ENCODE assay signal across 26 mouse cellular contexts in genomic region chr5:125246711-125247110, GRCm38 (mm10).
DNase-seq lines count a peak whose midpoint lies in the region; ATAC-seq and TF ChIP-seq lines count a peak whose summit lies in the region.
"Had no signal": no experiment of that assay in that cellular context is flagged by ENCODE, and none has a peak within 500 bp of the region (broad histone marks: within the 10 kb centered on the region; RNA-seq: fewer than 3 reads in every experiment).

No protein-coding gene starts in this region.

- DNase-seq in hindbrain, embryonic 10.5 days (ENCODE audit: low spot score) = no peak
- DNase-seq in cerebellum, adult 2 months = no peak
- DNase-seq: adrenal gland, postnatal 10 days; adrenal gland, postnatal 36 days; cerebellum, adult 18-20 months; cerebellum, adult 9-11 months; cerebellum, postnatal 25 days; embryo, embryonic 11 days; gastrocnemius, postnatal 25 days; heart, adult 18-20 months; heart, postnatal 14 days had no signal

- no peak overlapping the region for H3K4me2 ChIP-seq in hindbrain, embryonic 13.5 days
- H3K4me2 ChIP-seq in neural tube, embryonic 14.5 days (ENCODE audit: low read depth, low read length) = no peak overlapping the region
- no peak overlapping the region for H3K4me2 ChIP-seq in neural tube, embryonic 15.5 days
- no peak overlapping the region for H3K4me2 ChIP-seq in myocyte (ENCODE audit: low read depth)

- H3K9me3 ChIP-seq in hindbrain, embryonic 13.5 days = no peaks in the 10 kb centered on the region
- 0 out of 2 replicates have a peak, but pooled peaks cover under 1% of the 10 kb centered on the region for H3K9me3 ChIP-seq in hindbrain, embryonic 10.5 days
- no peaks in the 10 kb centered on the region for H3K9me3 ChIP-seq in neural tube, embryonic 14.5 days (ENCODE audit: control insufficient read depth, low read length)
- no peaks in the 10 kb centered on the region for H3K9me3 ChIP-seq in neural tube, embryonic 15.5 days (replicated peaks)
- H3K9me3 ChIP-seq: embryonic facial prominence, embryonic 10.5 days; embryonic facial prominence, embryonic 13.5 days; forebrain, embryonic 15.5 days; heart, embryonic 12.5 days; heart, embryonic 15.5 days had no signal

- TF ChIP-seq CTCF in C2C12 (IDR thresholded peaks at IDR 0.05; ENCODE audit: control insufficient read depth, insufficient read depth, insufficient read length) = no peak
- TF ChIP-seq CTCF in cerebellum, adult 2 months (IDR thresholded peaks at IDR 0.05; ENCODE audit: borderline replicate concordance, insufficient read depth, low read depth, low read length) = no peak

- H3K36me3 ChIP-seq in hindbrain, embryonic 13.5 days = no peaks in the 10 kb centered on the region
- no peaks in the 10 kb centered on the region for H3K36me3 ChIP-seq in hindbrain, embryonic 10.5 days
- no peaks in the 10 kb centered on the region for H3K36me3 ChIP-seq in neural tube, embryonic 14.5 days (ENCODE audit: control insufficient read depth, insufficient read depth, low read length)
- no peaks in the 10 kb centered on the region for H3K36me3 ChIP-seq in neural tube, embryonic 15.5 days
- H3K36me3 ChIP-seq in C2C12 (ENCODE audit: control insufficient read depth, insufficient read depth) = no peaks in the 10 kb centered on the region
- no peaks in the 10 kb centered on the region for H3K36me3 ChIP-seq in myocyte (ENCODE audit: control insufficient read depth, insufficient read depth)
- H3K36me3 ChIP-seq: embryonic facial prominence, embryonic 10.5 days; embryonic facial prominence, embryonic 13.5 days; forebrain, embryonic 12.5 days; forebrain, embryonic 15.5 days; heart, embryonic 12.5 days; heart, embryonic 15.5 days had no signal

- H3K9ac ChIP-seq in hindbrain, embryonic 13.5 days = no peak overlapping the region
- no peak overlapping the region for H3K9ac ChIP-seq in neural tube, embryonic 14.5 days (replicated peaks; ENCODE audit: low read depth, low read length)
- no peak overlapping the region for H3K9ac ChIP-seq in neural tube, embryonic 15.5 days (replicated peaks)
- H3K9ac ChIP-seq: forebrain, embryonic 15.5 days; heart, embryonic 15.5 days had no signal

- H3K79me3 ChIP-seq in C2C12 (ENCODE audit: low read depth) = no peaks in the 10 kb centered on the region

- H3K79me2 ChIP-seq in C2C12 (ENCODE audit: control insufficient read depth, insufficient read depth) (no peaks in the 10 kb centered on the region), myocyte (ENCODE audit: control insufficient read depth, insufficient read depth) (no peaks in the 10 kb centered on the region)

- 0 out of 2 replicates have a peak overlapping the region, but pooled peaks have one; percentile 36 for H3K27ac ChIP-seq in hindbrain, embryonic 13.5 days
- H3K27ac ChIP-seq in hindbrain, embryonic 10.5 days = no peak overlapping the region
- H3K27ac ChIP-seq in neural tube, embryonic 14.5 days (ENCODE audit: low read depth, low read length) = peak overlapping the region; percentile 48; the same call in 1 of the 2 replicates
- no peak overlapping the region for H3K27ac ChIP-seq in neural tube, embryonic 15.5 days (replicated peaks)
- H3K27ac ChIP-seq in cerebellum, adult 2 months (ENCODE audit: insufficient read depth, low read length) = no peak overlapping the region
- H3K27ac ChIP-seq: heart, embryonic 15.5 days had no signal

- no peaks in the 10 kb centered on the region for H3K27me3 ChIP-seq in hindbrain, embryonic 13.5 days
- peaks cover 5% of the 10 kb centered on the region; the same call in 1 of the 2 replicates for H3K27me3 ChIP-seq in hindbrain, embryonic 10.5 days (ENCODE audit: insufficient read depth, poor library complexity, severe bottlenecking)
- no peaks in the 10 kb centered on the region for H3K27me3 ChIP-seq in neural tube, embryonic 14.5 days (ENCODE audit: control insufficient read depth, insufficient read depth, low read length)
- no peaks in the 10 kb centered on the region for H3K27me3 ChIP-seq in neural tube, embryonic 15.5 days (replicated peaks)
- H3K27me3 ChIP-seq in C2C12 (ENCODE audit: control insufficient read depth, insufficient read depth, insufficient read length) = no peaks in the 10 kb centered on the region
- H3K27me3 ChIP-seq in myocyte (ENCODE audit: control insufficient read depth, insufficient read depth, insufficient read length) = no peaks in the 10 kb centered on the region
- H3K27me3 ChIP-seq in cerebellum, adult 2 months (ENCODE audit: control insufficient read depth, insufficient read depth, low read length) = no peaks in the 10 kb centered on the region
- H3K27me3 ChIP-seq: embryonic facial prominence, embryonic 13.5 days; forebrain, embryonic 12.5 days; forebrain, embryonic 15.5 days; heart, embryonic 12.5 days; Patski had no signal

- WGBS in hindbrain, embryonic 13.5 days = 87% methylated on average over 4 of the region's 4 CpGs
- whole genome bisulfite sequencing in hindbrain, embryonic 10.5 days = 93% methylated on average over 4 of the region's 4 CpGs
- 94% methylated on average over 4 of the region's 4 CpGs for WGBS in neural tube, embryonic 14.5 days
- 84% methylated on average over 4 of the region's 4 CpGs for WGBS in neural tube, embryonic 15.5 days
- 95% methylated on average over 4 of the region's 4 CpGs for WGBS in cerebellum, adult 2 months

- ATAC-seq in hindbrain, embryonic 13.5 days (ENCODE audit: low FRiP score) = no peak
- no peak for ATAC-seq in neural tube, embryonic 14.5 days (ENCODE audit: low read depth)
- no peak for ATAC-seq in neural tube, embryonic 15.5 days (ENCODE audit: low FRiP score)
- ATAC-seq in monocyte, adult 5-6 weeks (replicated peaks; ENCODE audit: insufficient number of reproducible peaks, low FRiP score, low TSS enrichment, poor library complexity, severe bottlenecking) = no peak
- ATAC-seq: forebrain, embryonic 15.5 days; inflammation-experienced regulatory T-cells, adult 6 months had no signal

- peaks cover 47% of the 10 kb centered on the region for H3K4me1 ChIP-seq in hindbrain, embryonic 13.5 days (replicated peaks)
- H3K4me1 ChIP-seq in hindbrain, embryonic 10.5 days (replicated peaks) = peaks cover 47% of the 10 kb centered on the region
- peaks cover 25% of the 10 kb centered on the region for H3K4me1 ChIP-seq in neural tube, embryonic 14.5 days (ENCODE audit: control insufficient read depth, insufficient read depth, low read length)
- peaks cover 42% of the 10 kb centered on the region for H3K4me1 ChIP-seq in neural tube, embryonic 15.5 days
- peaks cover 28% of the 10 kb centered on the region for H3K4me1 ChIP-seq in cerebellum, adult 2 months (ENCODE audit: control insufficient read depth, insufficient read depth, low read length)

- no peak overlapping the region for H3K4me3 ChIP-seq in hindbrain, embryonic 13.5 days
- H3K4me3 ChIP-seq in hindbrain, embryonic 10.5 days = no peak overlapping the region
- H3K4me3 ChIP-seq in neural tube, embryonic 14.5 days (ENCODE audit: low read depth, low read length) = no peak overlapping the region
- no peak overlapping the region for H3K4me3 ChIP-seq in neural tube, embryonic 15.5 days (replicated peaks)
- H3K4me3 ChIP-seq in C2C12 (ENCODE audit: insufficient read depth, poor library complexity, severe bottlenecking) (no peak overlapping the region), myocyte (no peak overlapping the region)
- H3K4me3 ChIP-seq in cerebellum, adult 2 months (replicated peaks; ENCODE audit: insufficient read depth, low read depth, low read length) = no peak overlapping the region
- H3K4me3 ChIP-seq: erythroblast, embryonic 14.5 days; heart, embryonic 12.5 days; heart, embryonic 15.5 days had no signal

- no peak for TF ChIP-seq POLR2A in myocyte (IDR thresholded peaks at IDR 0.05; ENCODE audit: insufficient read length, low read depth)
- TF ChIP-seq POLR2A in cerebellum, adult 2 months (IDR thresholded peaks at IDR 0.05; ENCODE audit: borderline replicate concordance, insufficient read depth, low read length) = no peak

- no peak overlapping the region for H3ac ChIP-seq in C2C12 (ENCODE audit: control insufficient read depth, insufficient read length, low read depth)
- no peak overlapping the region for H3ac ChIP-seq in myocyte (ENCODE audit: control insufficient read depth, insufficient read length)

TF ChIP-seq in C2C12, 6 proteins besides CTCF, POLR2A, EP300 and RAD21:
- TF ChIP-seq CEBPB (IDR thresholded peaks at IDR 0.05; ENCODE audit: low read depth) (peak; percentile 91), MYOG (IDR thresholded peaks at IDR 0.05; ENCODE audit: control insufficient read depth, extremely low read depth, insufficient read length) (no peak)

TF ChIP-seq in myocyte, 11 proteins besides CTCF, POLR2A, EP300 and RAD21:
- TF ChIP-seq TCF12 (IDR thresholded peaks at IDR 0.05; ENCODE audit: insufficient read depth, poor library complexity, severe bottlenecking) (no peak), CEBPB (IDR thresholded peaks at IDR 0.05; ENCODE audit: insufficient read depth, poor library complexity, severe bottlenecking) (peak; percentile 83)
TF ChIP-seq in myocyte: peak in this region for 1.

Comparison
In these comparisons a context has a peak if more than half of its experiments do, and no peak if none do; other contexts are left out.
1. H3K27ac ChIP-seq: peak in hindbrain, embryonic 13.5 days (single experiment) and neural tube, embryonic 14.5 days (single experiment); none in hindbrain, embryonic 10.5 days (single experiment), neural tube, embryonic 15.5 days (single experiment) and cerebellum, adult 2 months (single experiment).